ENCODE assay signal across 21 mouse cellular contexts in the genomic region with DNA sequence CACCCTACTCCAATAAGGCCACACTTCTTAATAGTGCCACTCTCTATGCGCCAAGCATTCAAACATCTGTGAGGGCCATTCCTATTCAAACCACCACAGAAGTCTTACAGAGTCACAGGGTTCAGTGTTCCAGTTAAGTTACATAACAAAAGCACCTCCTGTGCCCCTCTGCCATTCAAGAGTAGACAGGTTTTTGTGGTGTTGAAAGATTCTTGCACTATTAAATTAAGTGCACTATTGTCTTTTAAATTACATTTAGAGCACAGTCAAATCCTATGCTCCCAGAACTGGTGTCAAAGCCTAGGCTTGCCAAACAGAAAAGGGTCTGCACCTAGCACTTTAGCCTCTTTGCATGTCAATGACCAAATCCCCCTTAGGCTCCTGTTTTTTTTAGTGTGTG.
DNase-seq lines count a peak whose midpoint lies in the region; TF ChIP-seq lines count a peak whose summit lies in the region.
"Had no signal": no experiment of that assay in that cellular context is flagged by ENCODE, and none has a peak within 500 bp of the region (broad histone marks: within the 10 kb centered on the region; RNA-seq: fewer than 3 reads in every experiment).

No protein-coding gene starts in this region.

- no peak overlapping the region for H3K9ac ChIP-seq in ES-Bruce4 (ENCODE audit: low read depth, poor library complexity, severe bottlenecking)
- no peak overlapping the region for H3K9ac ChIP-seq in ES-E14 (ENCODE audit: insufficient read depth, low read depth, low read length, poor library complexity, severe bottlenecking)
- H3K9ac ChIP-seq: embryonic facial prominence, embryonic 13.5 days; embryonic facial prominence, embryonic 15.5 days; forebrain, embryonic 12.5 days had no signal

- TF ChIP-seq POLR2A in ES-Bruce4 (IDR thresholded peaks at IDR 0.05; ENCODE audit: insufficient read depth, low read length): no peak

- H3K9me3 ChIP-seq in ES-Bruce4 (replicated peaks; ENCODE audit: control insufficient read depth, insufficient read depth, low read length, poor library complexity, severe bottlenecking) (peaks cover 2% of the 10 kb centered on the region), ES-E14 (ENCODE audit: control insufficient read depth, insufficient read depth, low read depth, low read length) (no peaks in the 10 kb centered on the region)
- H3K9me3 ChIP-seq: embryonic facial prominence, embryonic 13.5 days; embryonic facial prominence, embryonic 15.5 days; forebrain, embryonic 10.5 days; forebrain, embryonic 12.5 days had no signal

- in situ Hi-C loops in ES-E14 (cut with MboI; ENCODE audit: low sequenced_read_pairs in 2 of 2, unreplicated experiment in 2 of 2): no loop called here

- no peaks in the 10 kb centered on the region for H3K36me3 ChIP-seq in ES-Bruce4 (ENCODE audit: control insufficient read depth, insufficient read depth, low read length, poor library complexity, severe bottlenecking)
- no peaks in the 10 kb centered on the region for H3K36me3 ChIP-seq in ES-E14 (ENCODE audit: control insufficient read depth, insufficient read depth, low read length, poor library complexity, severe bottlenecking)
- H3K36me3 ChIP-seq: embryonic facial prominence, embryonic 13.5 days; embryonic facial prominence, embryonic 15.5 days; forebrain, embryonic 10.5 days; forebrain, embryonic 12.5 days had no signal

- TF ChIP-seq CTCF in ES-Bruce4 (IDR thresholded peaks at IDR 0.05; ENCODE audit: low read depth, low read length): no peak

- TF ChIP-seq EP300 in ES-Bruce4 (IDR thresholded peaks at IDR 0.05; ENCODE audit: insufficient read depth, low read depth, low read length): no peak

- DNase-seq in ES-E14 (ENCODE audit: low read depth, low spot score): peak; percentile 38
- peak; percentile 80 for DNase-seq in ZHBTc4 (ENCODE audit: low read depth, low spot score)
- no peak for DNase-seq in embryo, embryonic 10.5 days (ENCODE audit: low spot score)
- no peak for DNase-seq in kidney, adult 11 months
- DNase-seq: adrenal gland, adult 2 months; adrenal gland, postnatal 14 days; adrenal gland, postnatal 36 days; B cell, adult 2 months; cerebellum, adult 11-12 months; cerebellum, adult 2 months; cerebellum, adult 9-10 months; cerebellum, postnatal 10 days; cerebellum, postnatal 25 days; embryo, embryonic 11 days had no signal

- H3K4me1 ChIP-seq in ES-Bruce4 (ENCODE audit: control insufficient read depth, insufficient read depth, low read length): peaks cover 4% of the 10 kb centered on the region
- peaks cover 7 to 9% of the 10 kb centered on the region in 2 experiments; a peak in 2 of 4 replicates for H3K4me1 ChIP-seq in ES-E14 (ENCODE audit: control insufficient read depth in 2 of 2, insufficient read depth in 2 of 2, low read length in 2 of 2, poor library complexity in 1 of 2)
- H3K4me1 ChIP-seq: embryonic facial prominence, embryonic 13.5 days; embryonic facial prominence, embryonic 15.5 days; forebrain, embryonic 10.5 days; forebrain, embryonic 12.5 days had no signal

- H3K27me3 ChIP-seq in ES-Bruce4 (ENCODE audit: control insufficient read depth, insufficient read depth, low read length, poor library complexity, severe bottlenecking): no peaks in the 10 kb centered on the region
- H3K27me3 ChIP-seq: CH12.LX; embryonic facial prominence, embryonic 13.5 days; embryonic facial prominence, embryonic 15.5 days; forebrain, embryonic 12.5 days had no signal

- H3K27ac ChIP-seq in ES-Bruce4 (ENCODE audit: insufficient read depth, low read length) (peak overlapping the region; percentile 91), ES-E14 (ENCODE audit: insufficient read depth, low read depth, low read length, poor library complexity, severe bottlenecking) (no peak overlapping the region; the same call in 1 of the 2 replicates)
- H3K27ac ChIP-seq: embryonic facial prominence, embryonic 13.5 days; embryonic facial prominence, embryonic 15.5 days; forebrain, embryonic 10.5 days; forebrain, embryonic 12.5 days had no signal

- H3K4me3 ChIP-seq in ES-Bruce4 (ENCODE audit: low read depth, low read length): no peak overlapping the region
- no peak overlapping the region for H3K4me3 ChIP-seq in ES-E14 (ENCODE audit: insufficient read depth in 1 of 2, low read depth in 1 of 2, low read length in 2 of 2, poor library complexity in 1 of 2, severe bottlenecking in 1 of 2)
- H3K4me3 ChIP-seq: embryonic facial prominence, embryonic 13.5 days; embryonic facial prominence, embryonic 15.5 days; erythroblast, embryonic 14.5 days; forebrain, embryonic 10.5 days; forebrain, embryonic 12.5 days had no signal

TF ChIP-seq in ES-E14, 5 proteins besides CTCF, POLR2A, EP300 and RAD21:
- TF ChIP-seq ZNF384 (IDR thresholded peaks at IDR 0.05; ENCODE audit: low read depth, low read length): peak; percentile 77
- TF ChIP-seq CHD2 (IDR thresholded peaks at IDR 0.05; ENCODE audit: low read depth, low read length): peak; percentile 59; the same call in 1 of the 2 replicates
- no peak for TF ChIP-seq ZC3H11A (IDR thresholded peaks at IDR 0.05; ENCODE audit: borderline replicate concordance, low read depth, low read length)
- TF ChIP-seq MAFK (IDR thresholded peaks at IDR 0.05; ENCODE audit: insufficient read depth, low read depth, low read length): no peak
TF ChIP-seq in ES-E14: peak in this region for 2.

Comparison
In these comparisons a context has a peak if more than half of its experiments do, and no peak if none do; other contexts are left out.
1. DNase-seq: peak in ES-E14 (single experiment) and ZHBTc4 (single experiment); none in embryo, embryonic 10.5 days (single experiment) and kidney, adult 11 months (single experiment).